Comparison of ENCODE assay signal across 9 mouse cellular contexts in genomic region chr10:39291747-39292198, GRCm38 (mm10).
DNase-seq lines count a peak whose midpoint lies in the region; ATAC-seq and TF ChIP-seq lines count a peak whose summit lies in the region.
"Had no signal": no experiment of that assay in that cellular context is flagged by ENCODE, and none has a peak within 500 bp of the region (broad histone marks: within the 10 kb centered on the region; RNA-seq: fewer than 3 reads in every experiment).

No protein-coding gene starts in this region.

- intact Hi-C loops in gastrocnemius, adult 2 months (cut with DNase I), result no loop called here

- peak; percentile 72 for ATAC-seq in limb, embryonic 13.5 days (ENCODE audit: low FRiP score, low read depth)

- WGBS in limb, embryonic 13.5 days, result 67% methylated on average over 9 of the region's 9 CpGs

- no peaks in the 10 kb centered on the region for H3K36me3 ChIP-seq in limb, embryonic 13.5 days

- no peak overlapping the region for H3K4me3 ChIP-seq in gastrocnemius, adult 2 months
- H3K4me3 ChIP-seq in limb, embryonic 13.5 days, result no peak overlapping the region

- H3K27me3 ChIP-seq in limb, embryonic 13.5 days, result no peaks in the 10 kb centered on the region

- H3K4me1 ChIP-seq in limb, embryonic 13.5 days, result peaks cover 37% of the 10 kb centered on the region

- no peak overlapping the region for H3K27ac ChIP-seq in gastrocnemius, adult 2 months
- peak overlapping the region; percentile 81 for H3K27ac ChIP-seq in limb, embryonic 13.5 days
- H3K27ac ChIP-seq: macrophage had no signal

- H3K9ac ChIP-seq in limb, embryonic 13.5 days, result no peak overlapping the region

- no peaks in the 10 kb centered on the region for H3K9me3 ChIP-seq in limb, embryonic 13.5 days

- H3K4me2 ChIP-seq in limb, embryonic 13.5 days (replicated peaks), result peak overlapping the region; percentile 11; the same call in 1 of the 2 replicates

- DNase-seq in gastrocnemius, adult 2 months, result peak; percentile 58
- DNase-seq in gastrocnemius, adult 18-20 months (ENCODE audit: low spot score), result no peak
- DNase-seq in NIH3T3 (ENCODE audit: low read depth), result peak; percentile 50
- DNase-seq in heart, adult 8-10 months (ENCODE audit: low spot score), result peak; percentile 32
- peak; percentile 10 for DNase-seq in ovary, postnatal 10 days (ENCODE audit: low spot score)
- no peak for DNase-seq in urinary bladder, postnatal 25 days (ENCODE audit: low spot score)
- no peak for DNase-seq in layer of hippocampus, postnatal 25 days (ENCODE audit: extremely low spot score in 1 of 2, low spot score in 1 of 2)

- TF ChIP-seq CTCF in gastrocnemius, adult 2 months (IDR thresholded peaks at IDR 0.05), result no peak

Comparison
In these comparisons a context has a peak if more than half of its experiments do, and no peak if none do; other contexts are left out.
1. DNase-seq: peak in gastrocnemius, adult 2 months (single experiment), NIH3T3 (single experiment), heart, adult 8-10 months (single experiment) and ovary, postnatal 10 days (single experiment); none in gastrocnemius, adult 18-20 months (single experiment), urinary bladder, postnatal 25 days (single experiment) and layer of hippocampus, postnatal 25 days (0 of 2).